Mouse (Mus musculus) forebrain, postnatal 0 days (tissue): ENCODE measurements around the gene Slc4a4. TPM values are rescaled to one million over a fixed set of nuclear protein-coding genes. Genes with fewer than 3 reads are reported as not detected.
A peak's percentile ranks its signal among the peaks of the same experiment; 100 is the strongest.

Experiments
- ATAC-seq: fragments of 200-750 bp; cut with Nextera tagmentation; 2 replicates; pipeline ENCODE4 v1.8.0; 2017; ENCODE audit warnings: mild to moderate bottlenecking, moderate library complexity
- DNase-seq: peaks from one replicate; pipeline ENCODE4 v3.0.0-alpha.2; 2015
- H3K27ac ChIP-seq: fragments of 300-500 bp; sonication (generic); 2 replicates; pipeline ENCODE4 v1.5.1; 2014; ENCODE audit warnings: low read depth, mild to moderate bottlenecking, antibody characterized with exemption, low read length, moderate library complexity, mixed read lengths
- H3K27me3 ChIP-seq: fragments of 300-500 bp; sonication (generic); 2 replicates; pipeline ENCODE4 v1.6.1; 2014; ENCODE audit warnings: mild to moderate bottlenecking, low read length, mixed read lengths; ENCODE audit not compliant: insufficient read depth
- H3K36me3 ChIP-seq: fragments of 300-500 bp; sonication (generic); 2 replicates; pipeline ENCODE4 v1.6.1; 2014; ENCODE audit warnings: mild to moderate bottlenecking, moderate library complexity; ENCODE audit not compliant: insufficient read depth
- H3K4me1 ChIP-seq: fragments of 300-500 bp; sonication (generic); 2 replicates; pipeline ENCODE4 v1.6.1; 2014; ENCODE audit warnings: antibody characterized with exemption; ENCODE audit not compliant: insufficient read depth
- H3K4me2 ChIP-seq: fragments of 300-500 bp; sonication (generic); 2 replicates; pipeline ENCODE4 v1.6.1; 2014; ENCODE audit warnings: low read depth, mild to moderate bottlenecking, moderate library complexity
- H3K4me3 ChIP-seq: fragments of 300-500 bp; sonication (generic); 2 replicates; pipeline ENCODE4 v1.5.1; 2014; ENCODE audit warnings: low read depth, low read length, mixed read lengths
- H3K9ac ChIP-seq: fragments of 300-500 bp; sonication (generic); 2 replicates; pipeline ENCODE4 v1.6.1; 2014; ENCODE audit warnings: mild to moderate bottlenecking
- H3K9me3 ChIP-seq: fragments of 300-500 bp; sonication (generic); 2 replicates; pipeline ENCODE4 v1.6.1; 2016; ENCODE audit warnings: low read length
- CTCF ChIP-seq: sonication (generic); IDR thresholded peaks from 2 replicates; pipeline ENCODE4 v1.5.1; 2016; ENCODE audit warnings: antibody characterized with exemption, control low read depth, low read depth
- WGBS: fragments of 180-500 bp; shearing (Covaris S2); extraction: QIAGEN DNeasy Blood & Tissue Kit; methylation state at CpG from one replicate; pipeline ENCODE4 v1.1.7; 2014; 5-methylcytosine and 5-hydroxymethylcytosine counted together
- polyA plus RNA-seq: library from polyadenylated mRNA; unstranded; fragments of >200 nt; fragmentation: Nextera tagmentation; extraction: Ambion mirVana; gene quantifications from 2 replicates; pipeline ENCODE4 v1.2.1, GENCODE M21; 2015
- total RNA-seq: library from RNA; depleted of rRNA; stranded (reverse); fragments of >200 nt; gene quantifications from 2 replicates; pipeline ENCODE4 v1.2.3, GENCODE M21; 2014

Slc4a4 gene
- total and polyA plus RNA-seq, 2 experiments from 2014 or later: 11.8 to 34.7 TPM

DNA sequence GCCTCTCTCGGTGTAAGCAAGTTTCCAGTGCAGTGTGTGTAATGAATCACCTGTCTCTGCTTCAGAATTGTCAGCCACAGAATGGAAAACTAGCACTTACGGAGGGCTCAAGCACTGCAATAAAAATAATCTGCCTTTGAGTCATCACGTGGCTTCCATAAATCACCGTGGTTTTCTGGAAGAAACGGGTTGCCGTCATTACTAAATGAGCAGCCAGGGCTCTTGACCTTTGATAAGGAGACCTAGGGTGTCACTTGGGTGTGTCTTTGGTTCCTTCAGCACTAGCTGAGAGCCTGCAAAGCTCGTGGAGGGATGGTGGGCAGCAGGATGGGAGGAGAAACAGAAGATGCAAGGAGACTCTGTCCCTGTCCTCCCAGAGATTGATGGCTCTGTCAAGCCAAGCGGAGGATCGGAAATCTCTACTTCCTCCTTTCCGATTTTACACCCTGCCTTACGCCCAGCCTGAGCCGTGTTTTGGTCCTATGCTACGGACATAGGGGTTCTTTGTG, 260.7 kb downstream of the Slc4a4 start:
- no peak for TF ChIP-seq CTCF
- Histone ChIP-seq H3K9ac (no peak overlapping the region), H3K4me3 (no peak overlapping the region), H3K4me2 (no peak overlapping the region), H3K9me3 (no peaks in the 10 kb centered on the region), H3K4me1 (no peaks in the 10 kb centered on the region), H3K27ac (no peak overlapping the region), H3K27me3 (no peaks in the 10 kb centered on the region), H3K36me3 (no peaks in the 10 kb centered on the region)
- ATAC-seq (no peak), DNase-seq (no peak)
- 89% methylated on average over 13 of the region's 13 CpGs for WGBS

DNA sequence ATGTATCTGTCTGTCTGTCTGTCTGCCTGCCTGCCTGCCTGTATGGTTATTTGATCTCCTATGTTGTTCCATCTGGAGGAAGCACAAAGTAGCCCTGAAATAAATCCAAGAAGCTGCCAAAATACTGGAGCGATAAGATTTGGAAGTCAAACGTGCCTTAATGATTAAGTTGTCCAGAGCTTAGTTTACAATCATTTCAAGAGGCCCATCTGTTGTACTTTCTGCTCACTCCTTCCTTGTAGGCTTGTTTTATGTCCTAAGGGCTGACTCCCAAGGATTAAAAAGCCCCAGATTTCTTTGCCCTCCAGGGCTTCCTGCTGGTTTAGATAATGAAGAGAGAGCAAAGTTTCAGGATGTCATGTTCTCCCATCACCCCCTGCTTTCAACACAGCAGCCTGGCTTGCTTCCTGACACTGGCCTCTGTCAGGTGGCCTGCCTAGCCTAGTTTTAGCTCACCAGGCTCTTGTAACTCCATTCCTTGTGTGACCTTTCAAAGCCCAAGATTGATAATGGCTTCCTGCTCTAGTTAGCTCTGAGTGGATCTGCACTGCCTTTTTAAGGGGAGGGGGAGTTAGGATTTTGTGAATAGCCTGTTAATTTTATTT, 262.9 kb downstream of the Slc4a4 start:
- 25% methylated on average over 2 of the region's 2 CpGs for WGBS
- ATAC-seq (no peak), DNase-seq (no peak)
- Histone ChIP-seq H3K27ac (no peak overlapping the region), H3K9ac (no peak overlapping the region), H3K4me2 (no peak overlapping the region), H3K27me3 (no peaks in the 10 kb centered on the region), H3K36me3 (no peaks in the 10 kb centered on the region), H3K4me1 (no peaks in the 10 kb centered on the region), H3K4me3 (no peak overlapping the region), H3K9me3 (no peaks in the 10 kb centered on the region)
- no peak for TF ChIP-seq CTCF

GRCm38 (mm10) chr5:89151076-89151475, 264.5 kb downstream of the Slc4a4 start:
- DNase-seq: no peak
- no peak; the same call in 1 of the 2 replicates for ATAC-seq
- Histone ChIP-seq H3K27me3 (no peaks in the 10 kb centered on the region), H3K4me2 (no peak overlapping the region), H3K9me3 (no peaks in the 10 kb centered on the region), H3K4me1 (no peaks in the 10 kb centered on the region), H3K4me3 (no peak overlapping the region), H3K36me3 (no peaks in the 10 kb centered on the region), H3K27ac (no peak overlapping the region), H3K9ac (no peak overlapping the region)
- no peak for TF ChIP-seq CTCF
- 56% methylated on average over 3 of the region's 3 CpGs for WGBS

- no peak overlapping the region for H3K4me3 ChIP-seq
- no peaks in the 10 kb centered on the region for H3K9me3 ChIP-seq
- no peak overlapping the region for H3K9ac ChIP-seq
- ATAC-seq: peak; percentile 34; the same call in 1 of the 2 replicates
- TF ChIP-seq CTCF: no peak
- H3K4me2 ChIP-seq: no peak overlapping the region
- DNase-seq: no peak
- H3K36me3 ChIP-seq: no peaks in the 10 kb centered on the region
- H3K27me3 ChIP-seq: no peaks in the 10 kb centered on the region
- WGBS: 81% methylated on average over 2 of the region's 2 CpGs
- no peaks in the 10 kb centered on the region for H3K4me1 ChIP-seq
- H3K27ac ChIP-seq: no peak overlapping the region
Measured at GRCm38 (mm10) chr5:89171025-89171718, 284.6 kb downstream of the Slc4a4 start.

- H3K4me1 ChIP-seq: no peaks in the 10 kb centered on the region
- TF ChIP-seq CTCF: no peak
- no peak overlapping the region for H3K27ac ChIP-seq
- 38% methylated on average over 3 of the region's 3 CpGs for WGBS
- H3K9me3 ChIP-seq: no peaks in the 10 kb centered on the region
- H3K4me3 ChIP-seq: no peak overlapping the region
- H3K27me3 ChIP-seq: no peaks in the 10 kb centered on the region
- no peaks in the 10 kb centered on the region for H3K36me3 ChIP-seq
- DNase-seq (no peak), ATAC-seq (no peak)
- H3K4me2 ChIP-seq: no peak overlapping the region
- H3K9ac ChIP-seq: no peak overlapping the region
Measured at GRCm38 (mm10) chr5:89190063-89190462, 303.4 kb downstream of the Slc4a4 start.

DNA sequence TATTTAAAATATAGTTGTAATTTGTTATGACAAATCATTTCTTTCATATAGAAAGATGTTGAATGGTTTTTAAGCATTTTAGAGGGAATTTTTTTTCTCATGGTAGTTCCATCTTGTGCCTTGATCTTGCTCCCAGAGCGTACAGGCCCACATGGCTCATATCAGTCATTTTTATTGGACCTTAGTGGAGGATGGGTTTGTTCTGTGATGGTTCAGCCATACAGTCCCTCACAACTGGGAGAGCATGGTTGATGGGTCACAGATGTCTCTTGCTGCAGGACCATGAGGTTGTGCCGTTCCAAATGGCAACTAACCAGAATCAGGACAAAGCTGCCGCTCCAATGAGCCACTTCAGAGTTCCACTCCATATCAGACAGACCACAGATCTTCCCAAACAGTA, 308.0 kb downstream of the Slc4a4 start:
- TF ChIP-seq CTCF: no peak
- DNase-seq: no peak
- Histone ChIP-seq H3K27ac (no peak overlapping the region), H3K4me2 (no peak overlapping the region), H3K9me3 (no peaks in the 10 kb centered on the region), H3K36me3 (no peaks in the 10 kb centered on the region), H3K9ac (no peak overlapping the region), H3K4me3 (no peak overlapping the region), H3K27me3 (no peaks in the 10 kb centered on the region), H3K4me1 (no peaks in the 10 kb centered on the region)
- no peak for ATAC-seq
- WGBS: 98% methylated on average over 3 of the region's 3 CpGs

DNA sequence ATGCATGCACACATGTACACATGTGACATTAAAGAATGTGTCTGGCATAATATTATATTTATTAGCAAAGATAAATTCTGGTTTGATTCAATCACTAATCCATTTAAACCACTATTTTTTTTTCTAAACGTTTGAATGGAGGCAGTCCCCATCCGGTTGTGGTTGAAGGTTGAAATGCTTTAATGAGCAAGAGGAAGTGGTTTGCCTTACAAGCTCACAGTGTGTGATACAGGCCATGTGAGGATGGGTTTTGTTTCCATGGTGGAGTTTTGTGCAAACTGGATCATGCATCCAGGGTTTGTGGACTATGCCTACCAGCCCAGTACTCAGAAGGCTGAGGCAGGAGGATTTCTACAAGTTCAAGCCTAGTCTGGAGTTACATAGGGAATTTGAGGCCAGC, 311.9 kb downstream of the Slc4a4 start:
- H3K9ac ChIP-seq: no peak overlapping the region
- no peaks in the 10 kb centered on the region for H3K27me3 ChIP-seq
- H3K36me3 ChIP-seq: no peaks in the 10 kb centered on the region
- H3K4me1 ChIP-seq: no peaks in the 10 kb centered on the region
- H3K4me2 ChIP-seq: no peak overlapping the region
- no peak overlapping the region for H3K4me3 ChIP-seq
- H3K27ac ChIP-seq: no peak overlapping the region
- TF ChIP-seq CTCF: no peak
- WGBS: 80% methylated on average over 2 of the region's 2 CpGs
- no peaks in the 10 kb centered on the region for H3K9me3 ChIP-seq
- ATAC-seq (no peak), DNase-seq (no peak)
